Mouse (Mus musculus): ENCODE data around the gene Zcchc8. TPM values are rescaled to one million over a fixed set of nuclear protein-coding genes. Genes with fewer than 3 reads are reported as not detected.
A peak's percentile ranks its signal among the peaks of the same experiment; 100 is the strongest.

The Zcchc8 gene
- polyA plus RNA-seq, 1 experiment from 2014 or later: 83.6 TPM

- 53% methylated on average over 5 of the region's 5 CpGs for WGBS
- H3K4me3 ChIP-seq (replicated peaks): no peak overlapping the region
- ATAC-seq: no peak
Measured at GRCm38 (mm10) chr5:123679546-123680263, 41.2 kb downstream of the Zcchc8 start.

DNA sequence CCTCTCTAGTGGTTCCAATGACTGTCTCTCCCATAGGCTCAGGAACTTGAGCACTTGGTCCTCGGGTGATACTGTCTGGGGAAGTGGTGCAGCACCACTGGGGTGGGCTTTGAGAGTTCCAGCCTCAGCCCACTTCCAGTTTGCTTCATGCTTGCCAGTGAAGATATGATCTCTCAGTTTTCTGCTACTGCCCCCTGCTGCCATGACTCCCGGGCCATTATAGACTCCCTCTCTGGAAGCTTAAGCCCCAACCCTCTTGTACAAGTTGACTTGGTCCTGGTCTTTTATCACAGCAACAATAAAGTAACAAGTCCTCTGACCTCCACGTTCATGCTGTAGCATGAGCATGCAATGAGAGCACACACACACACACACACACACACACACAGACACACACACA, 41.8 kb downstream of the Zcchc8 start:
- Histone ChIP-seq H3K4me3 (replicated peaks) (no peak overlapping the region), H3K27me3 (no peaks in the 10 kb centered on the region), H3K27ac (no peak overlapping the region), H3K4me1 (replicated peaks) (peaks cover 36% of the 10 kb centered on the region), H3K4me2 (replicated peaks) (no peak overlapping the region), H3K9me3 (no peaks in the 10 kb centered on the region), H3K9ac (replicated peaks) (no peak overlapping the region), H3K36me3 (0 out of 2 replicates have a peak, but pooled peaks cover 4% of the 10 kb centered on the region)
- WGBS: 72% methylated on average over 3 of the region's 3 CpGs
- ATAC-seq: no peak

More at GRCm38 (mm10) chr5:123679546-123680263, 41.2 kb downstream of the Zcchc8 start:
- Histone ChIP-seq H3K4me2 (replicated peaks) (no peak overlapping the region), H3K4me1 (replicated peaks) (peaks cover 38% of the 10 kb centered on the region), H3K27me3 (no peaks in the 10 kb centered on the region), H3K27ac (no peak overlapping the region), H3K9ac (replicated peaks) (no peak overlapping the region), H3K36me3 (0 out of 2 replicates have a peak, but pooled peaks cover 4% of the 10 kb centered on the region), H3K9me3 (no peaks in the 10 kb centered on the region)

DNA sequence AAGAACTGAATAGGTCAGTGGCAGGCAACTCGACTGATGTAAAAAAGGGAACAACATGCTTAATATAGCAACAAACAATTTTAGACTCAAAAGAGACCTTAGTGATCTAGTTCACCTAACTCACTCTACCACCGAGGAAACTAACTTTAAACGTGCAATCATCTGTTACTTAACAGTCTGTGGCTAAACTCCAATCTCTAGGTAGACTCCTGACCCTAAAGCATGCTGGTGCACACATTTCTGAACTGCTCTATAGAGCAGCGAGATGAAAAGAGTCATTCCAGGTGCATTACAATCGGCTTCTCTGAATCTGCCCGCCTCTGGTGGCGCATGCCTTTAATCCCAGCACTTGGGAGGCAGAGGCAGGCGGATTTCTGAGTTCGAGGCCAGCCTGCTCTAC, 45.2 kb downstream of the Zcchc8 start:
- WGBS: 89% methylated on average over 9 of the region's 9 CpGs

GRCm38 (mm10) chr5:123675221-123675620, 45.7 kb downstream of the Zcchc8 start:
- H3K4me3 ChIP-seq (replicated peaks): no peak overlapping the region
- H3K9ac ChIP-seq (replicated peaks): no peak overlapping the region
- H3K4me2 ChIP-seq (replicated peaks): no peak overlapping the region
- H3K27ac ChIP-seq: no peak overlapping the region
- peaks cover 23% of the 10 kb centered on the region for H3K4me1 ChIP-seq (replicated peaks)
- 73% methylated on average over 3 of the region's 3 CpGs for WGBS
- H3K27me3 ChIP-seq: no peaks in the 10 kb centered on the region
- no peaks in the 10 kb centered on the region for H3K9me3 ChIP-seq
- ATAC-seq: no peak
- 0 out of 2 replicates have a peak, but pooled peaks cover 4% of the 10 kb centered on the region for H3K36me3 ChIP-seq

More for the DNA sequence above, 45.2 kb downstream of the Zcchc8 start:
- no peak overlapping the region for H3K27ac ChIP-seq
- H3K9me3 ChIP-seq: no peaks in the 10 kb centered on the region
- H3K36me3 ChIP-seq: 0 out of 2 replicates have a peak, but pooled peaks cover 4% of the 10 kb centered on the region
- no peak overlapping the region for H3K9ac ChIP-seq (replicated peaks)
- peaks cover 23% of the 10 kb centered on the region for H3K4me1 ChIP-seq (replicated peaks)
- no peak for ATAC-seq
- no peak overlapping the region for H3K4me2 ChIP-seq (replicated peaks)
- H3K27me3 ChIP-seq: no peaks in the 10 kb centered on the region
- no peak overlapping the region for H3K4me3 ChIP-seq (replicated peaks)

DNA sequence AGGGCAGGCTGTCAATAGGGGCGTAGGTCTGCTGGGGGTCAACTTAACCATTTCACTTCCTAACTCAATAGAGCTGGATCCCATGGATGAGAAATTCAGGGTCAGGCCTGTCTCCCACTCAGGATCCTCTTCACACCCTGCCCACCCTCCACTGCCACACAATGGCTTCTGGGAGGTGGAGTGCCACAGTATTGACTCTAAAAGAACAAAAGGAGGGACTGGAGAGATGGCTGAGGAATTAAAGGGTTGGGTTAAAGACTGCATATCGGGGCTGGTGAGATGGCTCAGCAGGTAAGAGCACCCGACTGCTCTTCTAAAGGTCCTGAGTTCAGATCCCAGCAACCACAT, 49.5 kb downstream of the Zcchc8 start:
- no peak for ATAC-seq
- H3K4me3 ChIP-seq (replicated peaks): no peak overlapping the region
- no peak overlapping the region for H3K27ac ChIP-seq
- H3K9ac ChIP-seq (replicated peaks): no peak overlapping the region
- H3K4me1 ChIP-seq (replicated peaks): peaks cover 16% of the 10 kb centered on the region
- no peaks in the 10 kb centered on the region for H3K27me3 ChIP-seq
- H3K9me3 ChIP-seq: no peaks in the 10 kb centered on the region
- 60% methylated on average over 3 of the region's 3 CpGs for WGBS
- H3K36me3 ChIP-seq: no peaks in the 10 kb centered on the region
- H3K4me2 ChIP-seq (replicated peaks): no peak overlapping the region

DNA sequence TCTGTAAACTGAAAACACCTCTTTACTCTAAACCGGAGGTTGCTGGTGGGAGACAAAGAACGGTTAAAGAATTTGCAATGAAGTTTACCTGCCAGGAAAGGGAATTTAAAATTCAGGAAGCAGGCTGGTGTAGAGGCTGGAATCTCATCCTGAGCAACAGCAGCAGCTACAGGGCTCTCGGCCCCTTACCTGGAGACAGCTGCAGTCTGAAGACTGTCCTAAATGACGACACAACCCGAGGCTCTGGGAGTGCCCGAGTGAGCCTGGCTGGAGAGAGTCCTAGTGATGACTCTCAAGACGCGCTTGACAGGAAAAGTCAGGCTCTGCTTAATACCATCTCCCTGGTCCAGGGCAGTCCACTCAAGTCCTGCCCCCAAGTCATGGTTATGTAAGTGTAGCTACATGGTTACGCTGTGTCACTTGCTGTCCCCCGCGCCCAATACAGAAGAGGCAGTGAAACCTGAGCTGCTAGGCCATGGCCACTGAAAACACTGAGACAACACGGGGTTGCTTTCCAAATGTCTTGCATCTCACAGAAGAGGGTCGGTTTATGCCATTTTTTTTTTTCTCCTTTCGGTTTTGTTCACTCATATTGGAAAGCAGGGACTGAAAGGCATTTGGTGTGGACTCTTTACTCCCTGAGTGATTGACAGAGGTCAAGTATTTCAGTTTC, 50.0 kb downstream of the Zcchc8 start:
- no peak for ATAC-seq
- H3K27ac ChIP-seq: 0 out of 2 replicates have a peak overlapping the region, but pooled peaks have one; percentile 6
- WGBS: 48% methylated on average over 14 of the region's 14 CpGs

DNA sequence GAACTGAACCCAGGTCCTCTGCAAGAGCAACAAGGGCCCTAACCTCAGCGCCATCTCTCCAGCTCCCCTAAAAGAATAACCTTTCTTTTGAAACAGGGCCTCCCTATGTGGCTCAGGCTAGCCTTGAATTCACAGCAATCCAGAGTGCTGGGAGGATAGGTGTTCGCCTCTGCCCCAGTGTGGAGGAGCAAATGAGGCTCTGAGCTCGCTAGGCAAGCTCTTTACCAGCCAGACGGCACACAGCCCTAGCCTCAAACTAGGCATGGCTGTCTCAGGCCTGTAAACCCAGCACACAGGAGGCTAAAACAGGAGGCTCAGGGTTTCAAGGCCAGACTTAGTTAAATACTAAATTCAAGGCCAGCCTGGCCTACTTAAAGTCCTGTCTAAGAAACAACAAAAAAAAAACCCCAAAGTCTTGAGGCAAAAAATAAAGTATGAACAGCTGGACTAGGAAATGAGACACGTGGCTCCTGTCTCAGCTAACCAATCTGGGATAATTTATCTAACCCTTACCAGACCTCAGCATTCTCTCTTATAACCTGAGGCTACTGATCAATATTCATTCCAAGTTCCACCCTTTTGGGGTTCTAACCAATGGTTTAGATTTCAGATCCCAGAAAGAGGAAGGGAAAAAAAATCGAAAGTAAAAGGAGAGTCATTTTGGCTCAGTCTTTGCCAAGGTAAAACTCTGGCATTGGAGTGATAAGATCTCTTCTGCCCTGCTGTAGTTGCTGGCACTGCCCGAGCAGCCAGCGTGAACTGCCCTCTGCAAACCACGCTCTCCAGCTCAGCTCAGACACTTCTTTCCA, 50.7 kb downstream of the Zcchc8 start:
- 0 out of 2 replicates have a peak overlapping the region, but pooled peaks have one; percentile 19 for H3K9ac ChIP-seq (replicated peaks)

More for the DNA sequence above, 50.0 kb downstream of the Zcchc8 start:
- H3K36me3 ChIP-seq: no peaks in the 10 kb centered on the region
- no peak overlapping the region for H3K4me2 ChIP-seq (replicated peaks)
- H3K27me3 ChIP-seq: no peaks in the 10 kb centered on the region
- H3K9me3 ChIP-seq: no peaks in the 10 kb centered on the region
- 0 out of 2 replicates have a peak overlapping the region, but pooled peaks have one; percentile 19 for H3K9ac ChIP-seq (replicated peaks)
- no peak overlapping the region for H3K4me3 ChIP-seq (replicated peaks)
- H3K4me1 ChIP-seq (replicated peaks): peaks cover 16% of the 10 kb centered on the region

GRCm38 (mm10) chr5:123667915-123668314, 53.0 kb downstream of the Zcchc8 start:
- Histone ChIP-seq H3K36me3 (no peaks in the 10 kb centered on the region), H3K9ac (replicated peaks) (no peak overlapping the region), H3K27me3 (no peaks in the 10 kb centered on the region), H3K4me1 (replicated peaks) (peaks cover 14% of the 10 kb centered on the region), H3K4me2 (replicated peaks) (no peak overlapping the region), H3K4me3 (replicated peaks) (no peak overlapping the region), H3K27ac (no peak overlapping the region), H3K9me3 (no peaks in the 10 kb centered on the region)
- WGBS: 93% methylated on average over 12 of the region's 12 CpGs
- ATAC-seq: no peak

More for the DNA sequence above, 50.7 kb downstream of the Zcchc8 start:
- no peaks in the 10 kb centered on the region for H3K36me3 ChIP-seq
- 0 out of 2 replicates have a peak overlapping the region, but pooled peaks have one; percentile 6 for H3K27ac ChIP-seq
- no peak for ATAC-seq
- H3K4me3 ChIP-seq (replicated peaks): no peak overlapping the region
- 79% methylated on average over 9 of the region's 9 CpGs for WGBS
- no peaks in the 10 kb centered on the region for H3K9me3 ChIP-seq
- peaks cover 16% of the 10 kb centered on the region for H3K4me1 ChIP-seq (replicated peaks)
- H3K4me2 ChIP-seq (replicated peaks): no peak overlapping the region
- no peaks in the 10 kb centered on the region for H3K27me3 ChIP-seq

DNA sequence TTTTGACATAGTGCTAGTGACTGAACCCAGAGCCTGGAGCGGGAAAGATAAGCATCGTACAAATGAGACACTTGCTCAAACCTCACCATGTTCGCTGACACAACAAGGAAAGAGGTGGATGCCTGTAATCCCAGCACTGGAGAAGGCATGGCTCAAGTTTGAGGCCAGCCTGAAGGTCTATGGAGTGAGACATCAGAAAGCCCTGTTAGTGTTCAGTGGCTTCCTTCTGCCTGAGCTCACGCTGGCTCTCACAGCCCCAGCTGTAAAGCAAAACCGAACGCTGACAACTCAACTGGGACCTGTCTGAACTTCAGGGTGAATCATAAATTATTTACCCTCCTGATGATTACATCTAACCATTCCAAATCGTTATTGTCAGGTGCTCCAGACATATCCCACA, 54.9 kb downstream of the Zcchc8 start:
- H3K27ac ChIP-seq: no peak overlapping the region
- no peak overlapping the region for H3K4me2 ChIP-seq (replicated peaks)
- no peaks in the 10 kb centered on the region for H3K9me3 ChIP-seq
- WGBS: 84% methylated on average over 7 of the region's 7 CpGs
- H3K9ac ChIP-seq (replicated peaks): no peak overlapping the region
- peaks cover 9% of the 10 kb centered on the region; the same call in 1 of the 2 replicates for H3K4me1 ChIP-seq (replicated peaks)
- no peaks in the 10 kb centered on the region for H3K27me3 ChIP-seq
- H3K36me3 ChIP-seq: no peaks in the 10 kb centered on the region
- no peak overlapping the region for H3K4me3 ChIP-seq (replicated peaks)
- ATAC-seq: no peak

GRCm38 (mm10) chr5:123664329-123664728, 56.6 kb downstream of the Zcchc8 start:
- no peaks in the 10 kb centered on the region for H3K9me3 ChIP-seq
- H3K36me3 ChIP-seq: no peaks in the 10 kb centered on the region
- no peak overlapping the region for H3K27ac ChIP-seq
- H3K9ac ChIP-seq (replicated peaks): no peak overlapping the region
- H3K4me1 ChIP-seq (replicated peaks): 0 out of 2 replicates have a peak, but pooled peaks cover 5% of the 10 kb centered on the region
- H3K27me3 ChIP-seq: no peaks in the 10 kb centered on the region
- no peak overlapping the region for H3K4me3 ChIP-seq (replicated peaks)
- ATAC-seq: no peak
- 88% methylated on average over 7 of the region's 7 CpGs for WGBS
- H3K4me2 ChIP-seq (replicated peaks): no peak overlapping the region

DNA sequence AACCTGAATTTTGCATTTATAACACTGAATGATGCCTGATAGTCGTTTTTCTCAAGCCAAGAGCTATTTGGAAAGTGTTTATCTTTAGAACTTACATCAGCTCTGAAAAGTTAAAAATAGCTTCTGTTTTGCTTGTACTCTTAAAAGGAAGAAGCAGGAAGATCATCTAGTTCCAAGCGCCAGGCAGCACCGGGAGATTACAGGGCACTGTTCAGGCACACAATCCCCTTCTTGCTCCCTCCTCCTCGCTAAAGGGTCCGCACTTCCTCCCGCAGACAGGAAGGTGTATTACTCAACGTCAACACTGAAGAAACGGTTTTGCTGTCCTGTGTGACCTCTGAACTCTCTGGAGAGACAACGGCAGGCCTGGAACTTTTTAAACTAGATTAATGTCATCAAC, 58.8 kb downstream of the Zcchc8 start:
- no peak for ATAC-seq
- H3K4me3 ChIP-seq (replicated peaks): no peak overlapping the region
- no peak overlapping the region for H3K27ac ChIP-seq
- no peak overlapping the region for H3K9ac ChIP-seq (replicated peaks)
- no peaks in the 10 kb centered on the region for H3K36me3 ChIP-seq
- H3K9me3 ChIP-seq: no peaks in the 10 kb centered on the region
- no peak overlapping the region for H3K4me2 ChIP-seq (replicated peaks)
- 81% methylated on average over 9 of the region's 9 CpGs for WGBS
- H3K4me1 ChIP-seq (replicated peaks): 0 out of 2 replicates have a peak, but pooled peaks cover 5% of the 10 kb centered on the region
- no peaks in the 10 kb centered on the region for H3K27me3 ChIP-seq
